Mouse (Mus musculus): ENCODE data around the gene Smco4.

DNA sequence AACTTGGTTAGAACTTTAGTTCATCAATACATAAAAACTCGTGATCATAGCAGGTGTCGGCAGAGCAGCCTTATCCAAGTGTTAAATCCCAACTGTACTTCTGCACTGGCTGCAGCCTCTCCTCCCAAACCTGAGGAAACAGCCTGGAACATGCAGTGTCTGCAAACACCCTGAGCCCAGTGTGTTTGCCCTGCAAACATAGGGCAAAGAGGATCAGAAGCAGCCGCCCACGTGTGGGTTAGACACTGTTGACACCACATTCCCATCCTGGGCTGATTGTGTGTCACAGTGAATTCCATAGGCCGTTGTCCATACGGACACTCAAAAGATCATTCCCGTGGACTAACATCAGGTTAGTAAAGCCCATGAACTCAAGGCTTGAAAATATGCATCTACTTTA lies 69.1 kb downstream of the Smco4 start:
- TF ChIP-seq CTCF (IDR thresholded peaks at IDR 0.05; ENCODE audit: control insufficient read depth, insufficient read depth, insufficient replicate concordance, low read depth, low read length) (no peak), POLR2A (IDR thresholded peaks at IDR 0.05; ENCODE audit: control insufficient read depth, low read depth, low read length) (no peak)

All from testis, adult 2 months (tissue).